Mouse (Mus musculus) MEL-GATA-1-ER (cell line): Measurements from ENCODE around the gene Adcy1.

Experiments used
- DNase-seq: peaks from one replicate; pipeline ENCODE4 v3.0.0-alpha.2; 2012; ENCODE audit warnings: low read depth; ENCODE audit errors: extremely low read depth

Gene Adcy1

DNA sequence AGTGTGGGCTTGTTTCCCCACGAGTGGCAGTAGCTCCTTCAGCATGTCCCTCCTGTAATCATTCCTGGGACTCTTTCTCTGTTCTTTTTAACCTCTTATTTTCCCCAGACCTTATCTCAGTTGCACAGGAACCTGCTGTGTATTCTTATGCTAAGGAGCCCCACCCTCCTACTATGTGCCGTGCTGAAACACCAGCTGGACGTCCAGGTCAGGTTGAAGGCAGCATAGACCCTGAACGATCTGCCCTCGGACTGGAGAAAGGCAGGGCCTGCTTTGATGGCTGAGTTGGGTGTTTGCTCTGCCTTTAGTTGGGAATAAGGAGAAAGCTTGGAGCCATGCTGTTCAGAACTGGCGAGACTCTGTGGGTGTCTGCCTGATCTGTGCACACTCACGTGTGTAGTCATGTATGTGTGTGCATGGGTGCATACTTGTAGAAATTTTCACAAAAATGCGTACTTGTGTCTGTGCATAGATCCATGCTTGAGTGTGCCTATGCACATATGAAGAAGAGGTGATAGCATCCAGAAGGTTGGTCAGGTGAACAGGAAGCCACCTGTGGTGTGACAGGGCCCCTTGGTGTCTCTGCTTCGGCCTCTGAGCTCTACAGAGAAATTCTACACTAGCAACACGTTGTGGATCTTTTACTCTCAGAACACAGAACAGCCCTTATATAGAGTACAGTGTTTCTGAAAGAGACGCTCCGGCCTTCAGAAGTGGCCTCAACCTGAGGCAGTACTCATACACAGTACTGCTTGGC, 5.4 kb downstream of the Adcy1 start:
- no peak for DNase-seq

GRCm38 (mm10) chr11:7069762-7070161, 6.5 kb downstream of the Adcy1 start:
- DNase-seq = no peak

- DNase-seq = no peak
Observed at GRCm38 (mm10) chr11:7071617-7072016, 8.3 kb downstream of the Adcy1 start.

GRCm38 (mm10) chr11:7073556-7073955, 10.3 kb downstream of the Adcy1 start:
- DNase-seq = no peak

DNA sequence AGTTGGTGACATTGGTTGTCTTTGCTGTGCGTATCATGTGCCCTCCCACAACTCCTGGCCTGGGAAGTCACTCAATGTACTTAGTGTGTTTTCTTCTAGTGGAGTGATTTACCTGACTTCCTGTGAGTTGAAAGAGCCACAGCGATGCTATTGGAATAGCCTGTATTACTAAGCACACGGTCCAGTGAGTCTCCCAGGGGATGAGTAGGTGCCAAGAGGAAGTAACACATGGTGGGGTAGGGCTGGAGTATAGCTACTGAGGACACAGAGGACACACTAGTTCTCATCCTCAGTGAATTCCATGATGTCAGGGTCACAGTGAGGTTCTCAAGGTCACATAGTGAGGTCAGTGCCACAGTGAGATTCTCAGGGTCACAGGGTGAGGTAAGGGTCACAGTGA, 13.2 kb downstream of the Adcy1 start:
- no peak for DNase-seq

- no peak for DNase-seq
Observed at GRCm38 (mm10) chr11:7081893-7082292, 18.6 kb downstream of the Adcy1 start.

DNA sequence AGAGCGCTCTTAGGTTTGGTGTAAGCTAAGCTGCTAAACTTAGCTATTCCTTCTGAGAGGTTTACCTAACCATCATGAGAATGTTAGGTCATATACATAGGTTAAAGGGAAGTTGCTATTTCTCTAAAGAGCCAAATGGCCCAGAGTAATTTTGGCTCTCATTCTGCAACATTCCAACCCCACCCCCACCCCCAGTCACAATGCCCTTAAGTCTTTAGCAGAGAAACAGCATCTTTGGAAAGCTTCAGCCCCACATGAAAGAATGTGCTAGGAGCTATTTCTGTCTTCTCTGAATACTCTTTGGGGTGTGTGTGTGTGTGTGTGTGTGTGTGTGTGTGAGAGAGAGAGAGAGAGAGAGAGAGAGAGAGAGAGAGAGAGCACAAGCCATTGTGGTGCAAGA, 20.6 kb downstream of the Adcy1 start:
- no peak for DNase-seq

GRCm38 (mm10) chr11:7085184-7085583, 21.9 kb downstream of the Adcy1 start:
- DNase-seq = no peak

GRCm38 (mm10) chr11:7091120-7091519, 27.8 kb downstream of the Adcy1 start:
- DNase-seq = no peak

GRCm38 (mm10) chr11:7094844-7095243, 31.6 kb downstream of the Adcy1 start:
- DNase-seq = no peak

DNA sequence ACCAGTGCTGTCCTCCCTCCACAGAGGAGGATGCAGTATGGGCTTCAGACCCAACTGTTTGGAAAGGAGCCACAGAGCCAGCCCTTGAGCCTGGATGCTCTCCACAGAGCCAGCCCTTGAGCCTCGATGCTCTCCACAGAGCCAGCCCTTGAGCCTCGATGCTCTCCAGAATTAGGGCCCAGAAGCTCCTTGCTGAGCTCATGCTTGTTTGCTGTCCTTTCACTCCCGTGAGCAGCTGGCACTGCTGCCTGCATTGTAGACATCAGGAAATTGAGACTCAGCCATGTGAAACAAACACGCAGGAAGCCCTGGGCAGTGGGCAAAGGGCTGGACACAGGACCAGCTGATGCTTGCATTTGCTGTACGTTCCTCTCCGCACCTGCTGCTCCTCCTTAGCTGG, 38.4 kb downstream of the Adcy1 start:
- no peak for DNase-seq

DNA sequence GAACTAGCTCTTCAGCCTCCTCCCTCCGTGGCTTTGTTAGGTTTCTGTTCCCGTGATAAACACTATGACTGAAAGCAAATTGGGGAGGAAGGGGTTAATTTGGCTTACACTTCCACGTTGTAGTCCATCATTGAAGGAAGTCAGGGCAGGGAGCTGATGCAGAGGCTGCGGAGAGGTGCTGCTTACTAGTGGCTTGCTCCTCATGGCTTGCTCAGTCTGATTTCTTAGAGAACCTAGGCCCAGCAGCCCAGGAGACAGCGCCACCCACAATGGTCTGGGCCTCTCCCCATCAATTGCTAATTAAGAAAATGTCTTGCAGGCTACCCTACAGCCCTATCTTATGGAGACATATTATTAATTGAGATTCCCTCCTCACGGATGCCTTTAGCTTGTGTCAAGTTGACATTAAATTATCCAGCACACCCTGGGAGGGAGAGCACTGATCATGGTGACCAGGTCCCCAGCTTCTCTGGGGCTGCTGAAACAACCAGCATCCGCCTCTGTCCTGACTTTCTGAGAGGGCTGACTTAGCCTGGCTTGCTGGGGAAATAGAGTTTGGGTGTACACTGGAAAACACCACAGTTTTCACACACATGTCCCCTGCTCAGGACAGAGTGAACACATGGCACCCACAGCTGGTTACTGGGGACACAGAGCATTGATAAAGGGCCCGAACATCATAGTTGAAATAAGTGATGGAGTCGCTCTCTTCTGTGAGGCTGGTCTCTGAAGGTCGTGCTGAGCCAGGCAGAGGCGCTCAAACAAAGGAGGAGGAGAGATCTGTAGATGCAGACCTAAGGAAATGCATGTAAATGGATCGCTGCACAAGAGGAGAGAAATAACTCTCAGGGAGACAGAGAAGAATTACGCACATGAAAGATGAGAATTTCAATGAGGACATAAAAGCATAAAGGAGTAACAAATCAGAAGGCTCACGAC, 39.2 kb downstream of the Adcy1 start:
- no peak for DNase-seq

DNA sequence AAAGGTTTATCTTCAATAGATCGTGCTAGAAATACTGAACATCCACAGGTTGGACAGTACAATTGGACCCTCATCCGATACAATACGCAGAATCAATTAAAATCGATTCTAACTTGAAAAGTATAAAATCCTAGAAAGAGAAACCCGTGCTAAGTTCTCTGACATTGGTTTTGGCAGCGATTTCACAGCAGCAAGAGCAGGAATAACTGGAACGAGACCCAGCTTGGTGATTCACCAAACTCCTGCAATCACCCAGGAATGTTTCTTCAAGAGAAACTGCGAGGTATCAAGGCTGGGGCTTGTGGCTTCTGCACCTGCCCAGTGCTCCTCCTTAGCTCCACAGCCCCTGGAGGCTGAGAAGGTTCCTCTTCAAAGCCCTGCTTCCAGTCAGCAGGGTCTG, 42.0 kb downstream of the Adcy1 start:
- DNase-seq = no peak

DNA sequence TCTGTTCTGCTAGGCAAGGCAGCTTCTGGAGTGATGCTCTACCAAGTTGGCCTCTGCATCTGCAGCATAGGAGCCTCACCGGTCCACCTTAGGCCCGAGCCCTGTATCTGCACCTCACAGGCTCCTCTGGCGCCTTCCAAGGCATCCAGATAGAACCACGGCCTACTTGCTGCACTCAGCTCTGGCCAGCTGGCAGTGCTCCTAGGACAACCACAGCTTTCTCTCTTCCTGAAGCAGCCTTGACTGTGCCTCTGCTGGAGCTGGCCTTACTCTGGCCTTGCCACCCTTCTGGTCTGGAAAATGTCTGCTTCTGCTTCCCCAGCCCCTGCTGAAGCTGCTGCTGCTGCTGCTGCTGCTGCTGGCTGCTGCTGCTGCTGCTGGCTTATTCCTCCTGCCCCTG, 45.8 kb downstream of the Adcy1 start:
- DNase-seq = no peak

GRCm38 (mm10) chr11:7113046-7113445, 49.8 kb downstream of the Adcy1 start:
- DNase-seq = no peak

- DNase-seq = no peak
Observed at GRCm38 (mm10) chr11:7113687-7114086, 50.4 kb downstream of the Adcy1 start.

GRCm38 (mm10) chr11:7114312-7114711, 51.0 kb downstream of the Adcy1 start:
- no peak for DNase-seq

GRCm38 (mm10) chr11:7116647-7117046, 53.4 kb downstream of the Adcy1 start:
- DNase-seq = no peak

DNA sequence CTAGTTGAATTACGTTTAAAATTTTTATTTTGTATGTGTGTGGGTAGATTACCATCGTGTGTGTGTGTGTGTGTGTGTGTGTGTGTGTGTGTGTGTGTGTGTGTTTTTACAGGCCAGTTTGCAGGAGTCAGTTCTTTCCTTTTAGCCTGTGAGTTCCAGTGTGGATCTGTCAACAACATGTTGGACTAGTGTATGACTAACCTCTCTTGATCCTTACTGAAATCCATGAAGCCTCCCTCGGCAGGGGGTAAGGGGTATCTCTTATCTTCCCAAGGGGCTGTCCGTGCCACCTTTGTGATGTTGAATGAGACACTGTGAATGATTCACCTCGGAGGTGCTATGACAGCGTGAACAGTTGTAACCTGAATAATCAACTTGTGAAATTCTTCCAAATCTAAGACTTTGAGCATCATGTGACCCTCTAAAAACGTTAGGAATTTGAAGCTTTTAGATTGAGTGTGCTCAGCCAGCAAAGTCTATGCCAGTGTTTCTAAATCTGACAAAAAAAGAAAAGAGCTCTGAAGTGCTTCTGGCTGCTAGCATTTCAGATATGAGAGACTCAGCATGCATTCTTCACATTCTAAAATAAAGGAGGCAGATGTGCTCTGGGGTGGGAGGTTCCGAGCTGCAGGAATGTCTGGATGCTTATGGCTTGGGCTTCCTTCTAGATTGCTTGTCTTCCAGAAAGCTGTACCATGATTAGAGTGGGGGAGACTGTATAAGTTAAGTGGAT, 66.2 kb downstream of the Adcy1 start:
- DNase-seq = no peak

DNA sequence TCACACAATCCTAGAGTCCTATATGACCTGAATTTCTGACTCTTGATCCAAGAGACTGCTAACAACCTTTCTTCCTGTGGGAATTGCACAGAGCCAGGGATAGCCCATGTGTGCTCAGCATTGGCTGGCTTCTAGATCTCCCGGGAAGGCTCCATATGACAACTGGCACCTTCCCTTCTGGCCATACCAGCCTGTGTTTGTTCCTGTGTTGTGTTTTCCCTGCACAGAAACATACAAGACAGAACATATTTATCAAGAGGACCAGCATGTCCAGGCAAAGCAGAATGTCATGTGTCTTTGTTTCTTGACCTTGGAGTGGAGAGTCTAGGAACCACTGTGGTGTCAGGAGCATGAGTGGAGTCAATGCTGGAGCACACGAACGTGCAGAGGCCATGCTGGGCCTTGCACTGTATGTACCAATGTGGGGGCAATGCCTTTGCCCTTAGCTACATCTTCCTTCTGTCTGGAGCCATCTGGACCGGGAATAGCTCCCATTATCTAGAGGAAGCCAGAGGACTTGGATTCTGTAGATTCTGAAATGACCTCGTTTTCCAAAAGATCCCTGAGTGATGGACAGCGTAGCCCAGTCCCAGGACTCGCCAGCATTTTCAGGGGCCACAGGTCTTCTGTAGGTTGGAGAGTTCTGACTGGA, 69.6 kb downstream of the Adcy1 start:
- DNase-seq = no peak

GRCm38 (mm10) chr11:7133736-7134135, 70.4 kb downstream of the Adcy1 start:
- no peak for DNase-seq
